Mouse (Mus musculus) embryonic facial prominence, embryonic 10.5 days (tissue): ENCODE results near the gene Fetub. TPM values are rescaled to one million over a fixed set of nuclear protein-coding genes. Genes with fewer than 3 reads are reported as not detected.

ENCODE experiments used
- DNase-seq: peaks from one replicate; pipeline ENCODE4 v3.0.0-alpha.2; 2017; ENCODE audit warnings: low spot score
- H3K27ac ChIP-seq: fragments of 300-500 bp; sonication (generic); replicated peaks from 2 replicates; pipeline ENCODE4 v1.5.1; 2016; ENCODE audit warnings: mild to moderate bottlenecking
- H3K27me3 ChIP-seq: fragments of 300-500 bp; sonication (generic); replicated peaks from 2 replicates; pipeline ENCODE4 v1.6.1; 2016; ENCODE audit warnings: low read depth, mild to moderate bottlenecking; ENCODE audit not compliant: poor library complexity, severe bottlenecking
- H3K36me3 ChIP-seq: fragments of 300-500 bp; sonication (generic); replicated peaks from 2 replicates; pipeline ENCODE4 v1.6.1; 2016; ENCODE audit warnings: mild to moderate bottlenecking, moderate library complexity
- H3K4me1 ChIP-seq: fragments of 300-500 bp; sonication (generic); 2 replicates; pipeline ENCODE4 v1.6.1; 2016
- H3K4me3 ChIP-seq: fragments of 300-500 bp; sonication (generic); 2 replicates; pipeline ENCODE4 v1.5.1; 2016; ENCODE audit warnings: mild to moderate bottlenecking, moderate library complexity
- H3K9me3 ChIP-seq: fragments of 300-500 bp; sonication (generic); 2 replicates; pipeline ENCODE4 v1.6.1; 2016; ENCODE audit warnings: mild to moderate bottlenecking
- WGBS: fragments of 180-500 bp; shearing (Covaris S2); methylation state at CpG from one replicate; pipeline ENCODE4 v1.1.7; 2016; 5-methylcytosine and 5-hydroxymethylcytosine counted together
- polyA plus RNA-seq: library from polyadenylated mRNA; unstranded; fragments of >200 nt; fragmentation: Nextera tagmentation; extraction: Ambion mirVana; gene quantifications from 2 replicates; pipeline ENCODE4 v1.2.1, GENCODE M21; 2016

The Fetub gene
- polyA plus RNA-seq, 1 experiment from 2014 or later = not detected

DNA sequence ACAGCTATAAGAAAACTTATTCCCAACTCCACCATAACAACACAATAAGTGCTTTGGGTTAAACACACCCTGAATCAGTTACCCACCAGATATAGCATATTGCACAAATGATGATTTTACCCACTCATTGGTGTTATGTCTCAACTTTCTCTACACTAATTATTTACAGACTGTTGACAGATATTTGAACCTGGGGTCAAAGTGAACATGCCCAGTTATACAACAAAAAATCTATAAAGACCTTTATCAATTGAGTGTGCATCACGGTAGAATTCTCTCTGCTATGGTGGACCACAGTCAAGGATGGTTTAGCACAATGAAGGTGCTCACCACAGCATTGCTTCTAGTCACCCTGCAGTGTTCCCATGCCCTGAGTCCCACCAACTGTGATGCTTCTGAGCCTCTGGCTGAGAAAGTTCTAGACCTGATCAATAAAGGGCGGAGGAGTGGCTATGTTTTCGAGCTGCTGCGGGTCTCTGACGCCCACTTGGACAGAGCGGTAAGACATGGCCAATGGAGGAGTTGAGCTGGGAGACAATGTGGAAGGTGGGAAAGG, 32.8 kb downstream of the Fetub start, which contains the start of gene Hrg:
Gene Hrg (plus strand): TSS at position 233 of the 556 bp plus-strand sequence.
- Histone ChIP-seq H3K9me3 (no peaks in the 10 kb centered on the region), H3K27ac (no peak within 1 kb of the TSS)
- WGBS = 92% methylated on average over 6 of the region's 6 CpGs

DNA sequence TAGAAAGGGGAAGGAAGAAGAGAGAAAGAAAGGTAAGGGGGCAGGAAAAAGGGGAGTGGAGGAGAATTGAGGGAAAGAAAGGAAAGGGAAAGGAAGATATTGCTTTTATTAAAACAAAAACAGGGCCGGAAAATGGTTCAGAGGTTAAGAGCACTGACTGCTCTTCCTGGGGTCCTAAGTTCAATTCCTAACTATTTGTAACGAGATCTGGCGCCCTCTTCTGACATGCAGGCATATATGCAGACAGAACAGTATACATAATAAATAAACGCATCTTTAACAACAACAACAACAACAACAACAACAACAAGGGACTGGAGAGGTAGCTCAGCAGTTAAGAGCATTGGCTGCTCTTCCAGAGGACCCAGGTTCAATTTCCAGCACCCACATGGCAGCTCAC, 34.9 kb downstream of the Fetub start:
- no peak overlapping the region for H3K4me3 ChIP-seq
- H3K27me3 ChIP-seq = no peaks in the 10 kb centered on the region
- H3K27ac ChIP-seq = no peak overlapping the region
- whole genome bisulfite sequencing = 32% methylated on average over 4 of the region's 4 CpGs
- peaks cover 9% of the 10 kb centered on the region for H3K4me1 ChIP-seq
- H3K9me3 ChIP-seq = no peaks in the 10 kb centered on the region
- no peaks in the 10 kb centered on the region for H3K36me3 ChIP-seq
- no peak for DNase-seq

More for the DNA sequence above, 32.8 kb downstream of the Fetub start, which contains the start of gene Hrg:
- Histone ChIP-seq H3K36me3 (no peaks in the 10 kb centered on the region), H3K4me1 (peaks cover 7% of the 10 kb centered on the region), H3K27me3 (no peaks in the 10 kb centered on the region), H3K4me3 (no peak within 1 kb of the TSS)
- DNase-seq = no peak

DNA sequence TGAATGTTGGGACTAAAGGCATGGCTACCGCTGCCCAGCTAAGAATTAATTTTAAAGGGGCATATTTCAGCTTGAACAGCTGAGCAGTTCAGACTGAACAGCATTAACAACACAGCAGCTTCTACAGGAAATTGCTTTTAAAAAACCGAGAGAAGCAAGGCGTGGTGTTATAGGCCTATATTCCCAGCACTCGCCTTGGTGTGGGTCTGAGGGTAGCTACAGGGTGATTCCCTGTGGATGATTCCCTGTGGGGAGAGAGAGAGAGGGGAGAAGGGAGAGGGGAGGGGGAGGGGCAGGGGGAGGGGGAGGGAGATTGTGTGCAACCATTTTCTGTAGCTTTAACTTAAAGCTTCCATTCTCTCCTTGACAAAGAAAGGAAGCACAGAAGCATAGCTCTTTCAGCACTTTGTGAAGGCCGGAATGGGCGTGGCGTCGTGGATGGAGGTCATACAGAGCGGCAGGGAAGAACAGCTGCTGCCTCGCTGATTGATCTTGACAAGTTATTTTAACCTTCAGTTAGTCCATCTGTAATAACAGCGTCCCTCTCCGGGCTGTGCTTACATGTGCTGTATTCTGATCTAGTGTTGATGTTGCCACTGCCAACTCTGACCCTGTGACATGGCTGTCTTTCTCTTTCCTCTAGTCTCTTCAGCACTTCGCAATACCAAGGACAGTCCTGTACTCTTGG, 37.4 kb downstream of the Fetub start:
- H3K27ac ChIP-seq = no peak overlapping the region; the same call in 1 of the 2 replicates
- H3K27me3 ChIP-seq = no peaks in the 10 kb centered on the region
- peaks cover 9% of the 10 kb centered on the region for H3K4me1 ChIP-seq
- H3K36me3 ChIP-seq = no peaks in the 10 kb centered on the region
- DNase-seq = peak; percentile 60
- 50% methylated on average over 13 of the region's 13 CpGs for WGBS
- H3K9me3 ChIP-seq = no peaks in the 10 kb centered on the region
- no peak overlapping the region for H3K4me3 ChIP-seq

- Histone ChIP-seq H3K36me3 (no peaks in the 10 kb centered on the region), H3K9me3 (no peaks in the 10 kb centered on the region), H3K27ac (no peak overlapping the region), H3K27me3 (no peaks in the 10 kb centered on the region), H3K4me3 (no peak overlapping the region), H3K4me1 (peaks cover 9% of the 10 kb centered on the region)
- peak; percentile 10 for DNase-seq
- 78% methylated on average over 11 of the region's 11 CpGs for WGBS
Measured at GRCm38 (mm10) chr16:22956085-22956439, 37.9 kb downstream of the Fetub start.

DNA sequence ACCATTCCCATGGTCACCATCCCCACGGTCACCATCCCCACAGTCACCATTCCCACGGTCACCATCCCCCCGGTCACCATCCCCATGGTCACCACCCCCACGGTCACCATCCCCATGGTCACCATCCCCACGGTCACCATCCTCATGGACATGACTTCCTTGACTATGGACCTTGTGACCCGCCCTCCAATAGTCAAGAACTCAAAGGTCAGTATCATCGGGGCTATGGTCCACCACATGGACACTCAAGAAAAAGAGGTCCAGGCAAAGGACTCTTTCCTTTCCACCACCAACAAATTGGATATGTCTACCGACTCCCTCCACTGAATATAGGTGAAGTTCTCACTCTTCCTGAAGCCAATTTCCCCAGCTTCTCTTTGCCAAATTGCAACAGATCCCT, 42.9 kb downstream of the Fetub start:
- Histone ChIP-seq H3K4me1 (peaks cover under 1% of the 10 kb centered on the region; the same call in 1 of the 2 replicates), H3K4me3 (no peak overlapping the region), H3K36me3 (no peaks in the 10 kb centered on the region), H3K27me3 (no peaks in the 10 kb centered on the region), H3K27ac (no peak overlapping the region), H3K9me3 (no peaks in the 10 kb centered on the region)
- no peak for DNase-seq
- WGBS = 92% methylated on average over 8 of the region's 8 CpGs

- Histone ChIP-seq H3K27ac (no peak overlapping the region), H3K9me3 (no peaks in the 10 kb centered on the region), H3K4me3 (no peak overlapping the region), H3K27me3 (no peaks in the 10 kb centered on the region), H3K4me1 (no peaks in the 10 kb centered on the region), H3K36me3 (no peaks in the 10 kb centered on the region)
- 78% methylated on average over 5 of the region's 5 CpGs for WGBS
- no peak for DNase-seq
Measured at GRCm38 (mm10) chr16:22962256-22962655, 44.1 kb downstream of the Fetub start.

DNA sequence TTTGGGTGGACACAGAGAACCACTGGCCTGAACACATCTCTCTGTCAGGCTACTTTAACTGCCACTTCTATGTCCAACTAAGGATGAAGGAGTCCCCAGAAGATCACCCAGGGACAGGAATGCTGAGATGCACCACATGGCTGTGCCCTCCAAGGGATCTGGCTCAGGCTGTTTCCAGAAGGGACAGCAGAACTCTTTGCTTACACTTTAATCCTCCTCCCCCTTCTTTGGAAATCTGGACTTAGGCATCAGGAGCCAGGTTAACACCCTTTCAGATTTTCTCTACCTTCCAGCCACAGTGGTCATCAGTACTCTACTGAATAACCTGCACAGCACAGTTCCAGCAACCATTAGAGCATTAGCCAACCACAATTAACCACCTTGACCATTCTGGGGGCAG, 45.2 kb downstream of the Fetub start:
- Histone ChIP-seq H3K4me3 (no peak overlapping the region), H3K9me3 (no peaks in the 10 kb centered on the region), H3K36me3 (no peaks in the 10 kb centered on the region), H3K27ac (no peak overlapping the region), H3K4me1 (no peaks in the 10 kb centered on the region), H3K27me3 (no peaks in the 10 kb centered on the region)
- DNase-seq = no peak

DNA sequence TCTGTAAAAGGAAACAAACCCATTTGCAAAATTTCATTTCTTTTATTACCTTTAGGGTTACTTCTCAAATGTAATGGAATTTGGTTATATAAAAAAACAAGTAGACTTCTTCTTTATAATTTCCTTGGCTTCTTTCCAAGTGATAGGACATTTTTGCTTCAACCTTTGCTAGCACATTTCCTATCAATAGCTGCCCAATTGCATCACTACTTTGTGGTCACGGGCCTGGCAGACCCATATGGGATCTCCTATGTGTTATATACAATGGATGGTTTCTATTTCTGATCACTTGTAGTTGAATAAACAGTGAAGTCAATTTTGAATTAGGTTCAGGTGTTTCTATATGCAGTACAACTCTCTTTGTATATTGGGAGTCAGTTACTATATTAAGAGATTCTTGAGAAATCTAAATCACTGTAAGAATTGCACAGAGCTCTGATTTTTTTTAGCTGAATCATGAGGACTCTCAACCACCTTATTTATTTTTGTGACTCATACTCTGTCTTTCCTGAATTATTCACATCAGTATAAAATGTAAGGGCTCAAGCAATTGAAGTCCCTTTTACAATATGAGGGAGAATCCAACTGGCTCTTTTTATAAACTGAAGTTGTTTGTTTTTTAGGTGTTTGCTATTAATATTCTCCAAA, 49.4 kb downstream of the Fetub start:
- WGBS = 75% methylated on average over 1 of the region's 1 CpGs
- Histone ChIP-seq H3K27ac (no peak overlapping the region), H3K9me3 (no peaks in the 10 kb centered on the region), H3K4me3 (no peak overlapping the region), H3K27me3 (no peaks in the 10 kb centered on the region), H3K4me1 (no peaks in the 10 kb centered on the region), H3K36me3 (no peaks in the 10 kb centered on the region)
- no peak for DNase-seq

Other genes starting within 250 kb of the Fetub start
- 0.17 TPM in 1 of 2 replicates, not detected in the other for gene Crygs, start 106.8 kb upstream of the Fetub start, polyA plus RNA-seq
- gene Tbccd1, start 60.7 kb upstream of the Fetub start, polyA plus RNA-seq = 38.6 and 39.1 TPM in 2 replicates
- gene Dnajb11, start 60.5 kb upstream of the Fetub start, polyA plus RNA-seq = 88.4 and 90.8 TPM in 2 replicates
- gene Ahsg, start 27.1 kb upstream of the Fetub start, polyA plus RNA-seq = not detected in 2 replicates
- gene Hrg, start 32.7 kb downstream of the Fetub start, polyA plus RNA-seq = 0.16 TPM in 1 of 2 replicates, not detected in the other
- gene Kng2, start 111.1 kb downstream of the Fetub start, polyA plus RNA-seq = not detected in 2 replicates
- not detected in 2 replicates for gene Kng1, start 139.5 kb downstream of the Fetub start, polyA plus RNA-seq
- 170 and 177 TPM in 2 replicates for gene Eif4a2, start 189.1 kb downstream of the Fetub start, polyA plus RNA-seq
- 208 and 218 TPM in 2 replicates for gene Rfc4, start 209.4 kb downstream of the Fetub start, polyA plus RNA-seq
- not detected in 2 replicates for gene Adipoq, start 228.2 kb downstream of the Fetub start, polyA plus RNA-seq